Mouse (Mus musculus): Measurements from ENCODE around the gene Pttg1ip.

The Pttg1ip gene

GRCm38 (mm10) chr10:77606855-77607254 lies 25.3 kb downstream of the Pttg1ip start:
- no peak for DNase-seq (ENCODE audit: low spot score in 2 of 2)

DNA sequence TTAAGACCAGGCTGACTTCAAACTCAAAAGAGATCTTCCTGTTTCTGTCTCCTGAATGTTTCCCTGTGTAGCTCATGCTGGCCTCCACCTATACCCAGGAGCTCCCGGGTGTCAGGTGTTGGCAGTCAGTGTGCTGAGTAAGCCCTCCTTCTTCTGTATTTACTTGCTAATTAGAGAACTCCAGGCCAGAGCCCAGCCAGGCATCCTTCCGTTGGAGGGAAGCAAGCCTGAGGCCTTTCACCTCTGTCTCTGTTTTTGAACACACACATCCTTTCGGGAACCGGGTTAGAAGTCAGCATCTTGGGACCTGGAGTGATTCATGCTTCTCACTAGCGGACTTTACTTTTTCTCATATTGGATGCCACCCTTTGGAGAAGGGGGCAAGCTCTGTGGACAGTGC lies 25.9 kb downstream of the Pttg1ip start:
- no peak for DNase-seq (ENCODE audit: low spot score in 2 of 2)

- no peak for DNase-seq (ENCODE audit: low spot score in 2 of 2)
Measured at GRCm38 (mm10) chr10:77608589-77608988, 27.1 kb downstream of the Pttg1ip start.

DNA sequence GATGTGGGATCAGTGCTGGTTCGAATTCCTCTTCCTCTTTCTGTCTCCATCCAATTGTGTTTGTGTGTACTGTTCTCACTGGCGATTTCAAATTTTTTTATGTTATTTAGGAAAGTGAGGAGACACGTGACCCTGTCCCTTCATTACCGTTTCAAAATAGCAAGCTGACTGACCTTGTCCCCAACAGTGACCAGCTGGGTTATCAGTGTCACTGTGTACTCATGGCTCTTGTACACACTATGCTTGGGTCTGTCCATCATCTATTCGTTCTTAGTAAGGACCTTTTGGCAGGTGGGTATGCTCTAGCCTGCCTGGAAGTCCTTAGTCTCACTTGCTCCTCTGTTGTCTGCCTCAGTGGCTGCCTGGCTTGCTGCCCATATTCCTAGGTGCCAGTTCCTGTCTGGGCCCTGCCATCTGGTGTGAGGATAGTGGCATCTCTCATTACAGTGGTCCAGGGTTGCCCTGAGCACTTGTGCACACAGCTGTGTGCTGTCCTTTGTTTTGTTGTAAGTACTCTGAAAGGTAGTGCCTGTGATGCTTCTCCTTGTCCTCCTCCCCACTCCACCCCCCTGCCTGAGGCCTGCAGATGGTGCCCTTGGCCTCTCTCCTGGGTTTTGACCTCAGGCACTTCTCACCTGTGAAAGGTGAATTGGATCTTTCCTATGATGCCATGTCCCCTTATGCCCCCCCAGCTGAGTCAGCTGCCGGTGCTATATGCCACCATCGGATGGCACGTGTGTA lies 28.9 kb downstream of the Pttg1ip start:
- DNase-seq (ENCODE audit: low spot score in 2 of 2), result no peak

DNA sequence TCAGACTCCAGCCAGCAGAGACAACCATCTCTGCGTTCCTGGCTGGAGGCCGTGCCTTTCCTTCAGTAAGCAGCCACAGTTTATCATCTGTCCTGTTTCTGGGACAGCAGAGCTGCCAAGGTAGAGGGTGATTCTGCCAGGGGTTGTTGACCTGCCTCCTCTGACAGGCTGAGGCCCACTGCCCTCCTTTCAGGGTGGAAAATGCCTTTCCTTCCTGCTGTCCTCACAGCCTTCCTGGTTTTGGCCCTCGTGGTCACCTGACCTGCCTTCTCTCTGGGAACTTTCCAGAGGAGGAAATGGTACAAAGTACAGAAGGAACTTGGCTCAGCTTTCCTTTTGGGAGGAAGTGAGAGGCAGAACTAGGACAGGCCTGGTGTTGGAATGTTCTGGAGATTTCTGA lies 31.9 kb downstream of the Pttg1ip start:
- DNase-seq (ENCODE audit: low spot score in 2 of 2), result no peak

- no peak for DNase-seq (ENCODE audit: low spot score in 2 of 2)
Measured at GRCm38 (mm10) chr10:77615647-77616046, 34.1 kb downstream of the Pttg1ip start.

GRCm38 (mm10) chr10:77616166-77616565 lies 34.6 kb downstream of the Pttg1ip start:
- no peak for DNase-seq (ENCODE audit: low spot score in 2 of 2)

GRCm38 (mm10) chr10:77616926-77617325 lies 35.4 kb downstream of the Pttg1ip start:
- no peak for DNase-seq (ENCODE audit: low spot score in 2 of 2)

GRCm38 (mm10) chr10:77621546-77621945 lies 40.0 kb downstream of the Pttg1ip start:
- DNase-seq (ENCODE audit: low spot score in 2 of 2), result no peak

- peak; percentile 85 to 88 for DNase-seq (ENCODE audit: low spot score in 2 of 2)
Measured at GRCm38 (mm10) chr10:77622055-77622988, 40.8 kb downstream of the Pttg1ip start, which contains the start of gene Ube2g2. Ube2g2 (plus strand) TSS chr10:77622275.

- DNase-seq (ENCODE audit: low spot score in 2 of 2), result no peak
Measured at GRCm38 (mm10) chr10:77623069-77623492, 41.6 kb downstream of the Pttg1ip start.

- DNase-seq (ENCODE audit: low spot score in 2 of 2), result no peak
Measured at GRCm38 (mm10) chr10:77623639-77624400, 42.3 kb downstream of the Pttg1ip start.

DNA sequence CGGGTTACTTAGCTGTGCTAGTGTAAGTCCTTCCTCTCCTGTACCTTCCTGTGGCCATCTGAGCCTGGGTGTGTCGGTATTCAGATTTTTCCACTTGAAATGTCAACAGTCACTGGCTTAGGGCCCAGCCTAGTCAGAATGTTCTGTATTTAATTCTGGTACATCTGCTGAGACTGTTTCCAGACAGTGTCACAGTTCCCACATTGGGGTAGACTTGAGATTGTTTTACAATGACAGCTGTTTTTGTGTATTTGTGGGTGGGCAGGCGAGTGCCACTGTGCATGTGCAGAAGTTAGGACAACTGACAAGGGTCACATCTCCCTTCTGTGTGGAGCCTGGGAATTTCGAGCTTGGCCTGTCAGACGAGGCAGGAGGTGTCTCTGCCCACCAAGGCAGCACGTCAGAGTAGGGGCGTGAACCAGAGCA lies 43.1 kb downstream of the Pttg1ip start:
- DNase-seq (ENCODE audit: low spot score in 2 of 2), result peak in 1 of 2 experiments; percentile 67

GRCm38 (mm10) chr10:77626036-77626435 lies 44.5 kb downstream of the Pttg1ip start:
- DNase-seq (ENCODE audit: low spot score in 2 of 2), result no peak

GRCm38 (mm10) chr10:77626591-77626990 lies 45.1 kb downstream of the Pttg1ip start:
- DNase-seq (ENCODE audit: low spot score in 2 of 2), result no peak

DNA sequence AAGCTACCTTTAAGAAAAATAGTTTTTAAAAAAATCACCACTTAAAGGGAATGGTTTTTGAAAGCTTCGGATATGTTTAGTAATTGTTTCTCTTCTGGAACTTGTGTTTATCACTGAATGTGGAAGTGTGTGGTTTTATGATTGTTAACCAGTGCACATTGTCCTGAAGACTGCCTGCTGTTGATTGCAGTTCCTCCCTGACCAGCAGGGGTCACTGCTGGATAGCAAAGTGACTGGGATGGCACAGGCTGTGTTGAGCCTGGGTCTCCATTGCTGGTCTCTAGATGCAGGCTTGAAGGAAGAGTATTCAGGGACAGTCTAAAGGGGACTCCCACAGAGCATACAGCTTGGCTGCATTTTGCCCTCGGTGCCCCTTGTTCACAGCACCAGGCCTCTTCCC lies 46.0 kb downstream of the Pttg1ip start:
- DNase-seq (ENCODE audit: low spot score in 2 of 2), result peak; percentile 59 to 70

GRCm38 (mm10) chr10:77629163-77629562 lies 47.6 kb downstream of the Pttg1ip start:
- no peak for DNase-seq (ENCODE audit: low spot score in 2 of 2)

GRCm38 (mm10) chr10:77629970-77630369 lies 48.5 kb downstream of the Pttg1ip start:
- DNase-seq (ENCODE audit: low spot score in 2 of 2), result no peak

GRCm38 (mm10) chr10:77634016-77634415 lies 52.5 kb downstream of the Pttg1ip start:
- no peak for DNase-seq (ENCODE audit: low spot score in 2 of 2)

DNA sequence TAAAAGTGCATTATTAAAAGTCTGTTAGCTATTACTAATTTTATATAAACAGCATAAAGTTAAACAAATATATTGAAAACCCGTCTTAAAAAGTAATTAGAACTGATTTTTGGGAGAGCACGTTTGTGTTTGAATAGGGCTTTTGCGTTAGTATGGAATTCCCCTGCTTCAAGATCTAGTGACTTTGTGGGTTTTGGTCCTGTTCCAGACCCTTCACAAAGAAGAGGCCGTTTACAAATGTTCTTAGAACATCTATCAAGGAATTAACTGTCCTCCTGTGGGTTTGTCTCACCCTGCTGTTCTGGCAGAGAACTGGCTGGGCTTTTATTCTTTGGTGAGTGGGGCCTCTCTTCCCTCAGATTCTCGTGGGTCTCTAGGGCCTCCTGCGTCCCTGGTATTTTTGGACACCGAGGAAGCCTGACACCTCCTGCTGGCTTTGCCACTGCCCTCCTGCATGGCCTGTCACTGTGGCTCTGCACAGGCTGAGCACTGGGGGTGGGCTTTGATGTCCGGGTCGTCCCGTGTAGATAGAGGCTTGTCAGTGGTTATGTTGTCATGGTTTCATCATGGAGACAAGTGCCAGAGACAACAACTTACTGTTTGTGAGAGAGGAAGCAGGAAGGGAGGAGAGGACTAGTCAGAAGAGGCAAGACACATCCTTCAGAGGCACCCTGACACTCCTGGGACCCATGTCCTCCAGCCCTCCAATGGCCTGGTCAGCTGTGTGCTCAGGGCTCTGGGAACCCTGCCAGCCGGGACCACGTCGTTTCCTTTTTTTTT lies 53.1 kb downstream of the Pttg1ip start:
- DNase-seq (ENCODE audit: low spot score in 2 of 2), result no peak

Data from right cerebral cortex, postnatal 36 days (tissue).